Mouse (Mus musculus): ENCODE measurements at regions not wholly inside any gene's neighbourhood (a gene's known extent, or its start where the extent isn't known, plus 50 kb on each side); places are given as distances from the start of the nearest gene placed in this dataset.

GRCm38 (mm10) chr17:7678898-7679297 lies 148.2 kb downstream of the Fndc1 start:
- TF ChIP-seq POLR2A (IDR thresholded peaks at IDR 0.05; ENCODE audit: insufficient read length, low read depth) (no peak), MAX (IDR thresholded peaks at IDR 0.05; ENCODE audit: low read depth) (no peak), REST (IDR thresholded peaks at IDR 0.05; ENCODE audit: insufficient read depth, insufficient read length) (no peak), POLR2AphosphoS2 (IDR thresholded peaks at IDR 0.05; ENCODE audit: insufficient read length, low read depth) (no peak), MYOD1 (IDR thresholded peaks at IDR 0.05; ENCODE audit: control insufficient read depth in 1 of 3, insufficient read length in 2 of 3, low read depth in 2 of 3) (no peak), CEBPB (IDR thresholded peaks at IDR 0.05; ENCODE audit: insufficient read depth, poor library complexity, severe bottlenecking) (no peak), E2F4 (IDR thresholded peaks at IDR 0.05; ENCODE audit: insufficient read depth) (no peak), USF1 (IDR thresholded peaks at IDR 0.05; ENCODE audit: low read depth) (no peak)

All from myocyte (in vitro differentiated cells).